Mouse (Mus musculus) testis, postnatal 14 days (tissue): ENCODE measurements around the gene Dip2a.

Source experiments
- DNase-seq: peaks from one replicate; pipeline ENCODE4 v3.0.0; 2021; ENCODE audit warnings: low spot score

The Dip2a gene

DNA sequence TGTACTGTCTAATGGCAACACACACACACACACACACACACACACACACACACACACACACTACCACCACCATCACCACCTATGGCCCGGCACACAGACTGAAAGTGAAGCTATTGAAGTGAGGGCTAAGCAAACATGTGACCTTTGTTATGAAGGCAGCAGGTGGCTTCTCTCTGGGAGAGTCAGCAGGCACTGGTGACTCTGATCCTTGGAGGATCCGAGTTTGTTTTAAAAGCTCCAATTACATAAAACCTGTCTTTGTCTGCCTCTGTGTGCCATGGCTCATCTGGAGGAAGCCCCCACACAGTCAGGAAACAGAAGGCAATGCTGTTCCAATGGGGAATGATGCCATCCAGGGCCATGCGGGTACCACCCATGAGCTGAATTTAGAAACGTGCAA, 98.5 kb downstream of the Dip2a start:
- no peak for DNase-seq

DNA sequence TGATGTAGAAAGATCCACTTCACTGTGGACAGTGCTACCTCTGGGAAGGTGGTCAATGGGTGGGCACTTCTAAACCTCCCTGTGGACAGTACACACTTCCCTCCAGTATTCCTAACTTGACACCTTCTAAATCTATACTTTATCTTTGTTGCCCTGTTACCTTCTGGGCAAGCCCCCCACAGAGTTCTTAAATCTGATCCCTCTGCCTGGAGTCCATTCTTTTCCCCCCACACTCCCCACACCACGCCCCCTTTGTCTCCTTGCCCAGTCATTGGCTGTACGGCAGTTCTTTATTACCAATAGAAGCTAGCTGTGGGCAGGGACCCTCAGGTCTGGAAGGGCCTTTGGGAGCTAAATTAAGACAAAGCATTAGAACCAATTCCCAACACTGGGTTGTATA, 100.0 kb downstream of the Dip2a start:
- DNase-seq = no peak

DNA sequence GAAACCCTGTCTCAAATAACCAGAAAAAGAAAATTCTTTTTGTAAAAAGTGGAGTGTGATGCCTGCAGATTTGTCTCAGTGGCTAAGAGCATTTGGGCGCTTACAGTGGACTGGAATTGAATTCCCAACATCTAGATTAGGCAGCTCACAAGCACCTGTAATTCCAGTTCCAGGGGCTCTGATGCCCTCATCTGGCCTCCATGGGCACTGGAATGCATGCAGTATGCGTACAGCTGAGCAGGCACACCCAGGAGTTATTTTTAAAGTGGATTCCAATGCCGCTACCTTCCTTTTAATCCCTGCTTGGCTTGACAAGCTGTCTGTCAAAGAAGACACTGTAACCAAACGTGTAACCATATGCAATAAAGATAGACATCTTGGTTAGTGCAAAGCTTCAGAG, 105.7 kb downstream of the Dip2a start:
- no peak for DNase-seq

DNA sequence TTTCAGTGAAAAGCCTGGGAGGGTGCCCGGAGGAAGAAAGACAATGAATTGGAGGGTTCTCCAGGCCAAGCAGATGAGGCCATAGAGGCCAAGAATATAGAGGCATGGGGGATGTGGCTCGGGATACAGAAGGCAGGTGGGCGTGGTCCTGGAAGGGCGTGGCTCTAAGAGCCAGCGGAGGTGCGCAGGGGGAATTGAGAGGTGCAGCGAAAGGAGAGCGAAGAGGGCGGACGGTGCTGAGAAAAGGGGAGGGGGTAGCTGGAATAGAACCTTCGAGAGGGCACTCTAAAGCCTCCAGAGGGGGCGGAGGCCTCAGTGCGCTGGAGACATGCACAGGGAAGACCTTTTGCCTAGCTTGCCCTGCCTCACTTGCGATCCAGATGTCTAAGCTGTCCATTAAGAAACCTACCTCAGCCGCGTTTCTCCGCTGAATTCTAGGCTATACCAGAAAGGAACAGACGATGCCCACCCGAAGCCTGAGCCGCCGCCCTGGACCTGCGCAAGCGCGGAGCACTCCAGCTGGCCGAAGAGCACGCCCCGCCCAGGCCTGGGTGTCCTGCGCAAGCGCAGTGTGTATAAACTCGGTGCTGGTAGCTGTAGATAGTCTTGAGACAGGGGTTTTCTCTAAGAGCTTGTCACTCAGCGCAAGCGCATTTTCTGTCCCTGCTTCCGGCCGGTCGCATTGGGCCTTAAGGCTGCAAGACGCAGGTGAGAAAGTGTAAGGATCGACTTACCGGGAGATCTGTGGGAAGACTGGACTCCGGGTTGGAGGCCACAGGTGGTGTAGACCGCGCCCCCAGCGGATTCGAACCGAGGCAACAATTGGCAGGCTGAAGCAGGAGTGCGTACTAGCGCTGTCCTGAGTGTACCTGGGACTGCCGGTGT, 107.5 kb downstream of the Dip2a start, which contains the start of gene Prmt2:
TSS of gene Prmt2 (minus strand) at position 525 of the 885 bp plus-strand sequence.
- DNase-seq = peak; percentile 88

DNA sequence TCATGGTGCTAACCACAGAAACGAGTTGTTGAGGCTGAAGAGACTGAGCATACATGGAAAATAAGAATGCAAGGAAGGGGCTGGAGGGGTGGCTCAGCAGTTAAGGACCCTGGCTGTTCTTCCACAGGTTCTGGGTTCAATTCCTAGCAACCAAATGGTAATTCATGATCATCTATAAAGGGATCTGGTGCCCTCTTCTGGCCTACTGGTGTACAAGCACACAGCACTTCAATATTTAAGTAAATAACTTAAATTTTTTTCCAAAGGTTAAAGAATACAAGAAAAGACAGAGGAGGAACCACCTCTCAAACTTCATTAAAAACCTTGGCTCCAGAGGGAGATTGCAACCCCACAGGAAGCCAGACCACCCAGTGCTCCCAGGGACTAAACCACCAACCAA, 115.5 kb downstream of the Dip2a start:
- no peak for DNase-seq

DNA sequence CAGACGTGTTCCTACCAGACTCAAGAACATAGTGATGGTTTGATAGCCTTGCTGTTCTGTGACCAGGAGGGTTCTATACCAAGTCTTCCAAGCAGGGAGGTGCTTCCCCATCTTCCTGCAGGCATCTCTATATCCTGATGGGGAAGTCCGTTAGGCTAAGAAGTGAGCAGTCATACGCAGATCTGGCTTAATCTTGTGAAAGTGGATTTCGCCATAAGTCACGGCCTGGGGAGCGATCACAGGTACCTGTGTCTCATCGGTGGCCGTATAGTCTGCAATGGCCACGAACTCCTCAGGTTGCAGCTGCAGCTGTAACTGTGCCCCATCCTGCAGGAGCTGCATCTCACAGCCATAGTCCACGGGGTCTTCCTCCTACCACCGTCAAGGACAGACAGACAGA, 119.1 kb downstream of the Dip2a start:
- no peak for DNase-seq

DNA sequence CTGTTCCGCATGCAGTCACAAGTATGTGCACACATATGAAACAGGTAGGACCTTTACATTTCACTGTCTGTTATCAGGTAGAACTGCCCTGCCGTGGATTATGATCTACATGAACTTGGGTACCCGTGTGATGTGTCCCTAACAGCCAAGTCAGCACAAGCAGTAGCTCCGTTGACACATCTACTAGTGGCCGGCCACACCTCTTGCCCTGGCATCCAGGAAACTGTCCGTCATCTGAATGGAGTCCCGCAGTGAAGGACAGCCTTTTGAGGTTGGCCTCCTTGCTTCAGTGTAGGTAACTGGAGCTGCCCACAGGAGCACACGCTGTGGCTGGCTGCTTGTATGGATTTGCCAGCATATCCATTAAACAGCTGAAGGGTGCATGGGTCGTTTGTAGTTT, 126.9 kb downstream of the Dip2a start:
- DNase-seq = no peak

DNA sequence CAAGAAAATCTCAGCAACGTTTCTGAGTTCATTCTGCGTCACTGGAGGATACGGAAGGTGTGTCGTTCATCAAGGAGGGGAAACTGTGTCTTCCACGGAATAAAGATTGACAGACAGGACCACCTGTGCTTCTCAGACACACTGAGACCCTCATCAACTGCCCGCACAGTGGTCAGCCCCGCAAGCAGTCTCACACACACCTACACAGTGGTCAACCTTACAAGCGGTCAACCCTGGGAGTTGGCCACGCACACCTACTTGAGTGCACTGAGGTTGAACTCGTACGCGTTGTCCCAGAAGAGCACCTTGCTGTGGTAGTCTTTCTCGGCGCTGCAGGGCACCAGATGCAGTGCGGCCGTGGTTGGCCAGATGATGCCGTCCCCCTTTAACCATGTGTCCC, 128.0 kb downstream of the Dip2a start:
- no peak for DNase-seq

DNA sequence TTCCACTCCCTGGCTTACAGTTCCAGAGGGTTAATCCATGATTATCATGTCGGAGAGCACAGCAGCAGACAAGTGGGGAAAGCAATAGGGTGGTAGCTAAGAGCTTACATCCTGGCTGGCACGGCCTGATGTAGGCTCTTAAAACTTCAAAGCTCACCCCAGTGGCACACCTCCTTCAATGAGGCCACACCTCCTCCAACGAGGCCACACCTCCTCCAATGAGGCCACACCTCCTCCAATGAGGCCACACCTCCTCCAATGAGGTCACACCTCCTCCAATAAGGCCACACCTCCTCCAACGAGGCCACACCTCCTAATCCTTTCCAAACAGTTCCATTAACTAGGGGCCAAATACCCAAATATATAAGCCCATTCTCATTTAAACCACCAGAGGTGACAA, 130.9 kb downstream of the Dip2a start:
- no peak for DNase-seq

DNA sequence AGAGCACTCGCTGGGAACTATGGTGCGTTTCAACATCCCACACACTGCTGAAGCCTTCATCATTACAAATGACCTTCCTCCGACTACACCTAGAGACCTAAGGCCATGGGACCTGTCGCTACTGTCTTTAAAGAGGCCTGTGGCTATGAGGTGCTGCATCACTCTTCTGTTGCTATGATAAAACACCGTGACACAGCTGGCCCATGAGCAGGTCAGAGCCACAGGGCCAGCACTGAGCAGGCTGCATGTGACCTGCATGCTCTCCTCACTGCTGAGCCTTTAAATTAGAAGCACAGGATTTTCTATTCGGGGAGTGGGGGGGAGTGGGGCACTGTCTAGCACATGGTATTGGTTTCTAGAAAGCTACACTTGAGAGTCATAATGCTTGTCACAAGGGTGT, 133.0 kb downstream of the Dip2a start:
- DNase-seq = no peak

DNA sequence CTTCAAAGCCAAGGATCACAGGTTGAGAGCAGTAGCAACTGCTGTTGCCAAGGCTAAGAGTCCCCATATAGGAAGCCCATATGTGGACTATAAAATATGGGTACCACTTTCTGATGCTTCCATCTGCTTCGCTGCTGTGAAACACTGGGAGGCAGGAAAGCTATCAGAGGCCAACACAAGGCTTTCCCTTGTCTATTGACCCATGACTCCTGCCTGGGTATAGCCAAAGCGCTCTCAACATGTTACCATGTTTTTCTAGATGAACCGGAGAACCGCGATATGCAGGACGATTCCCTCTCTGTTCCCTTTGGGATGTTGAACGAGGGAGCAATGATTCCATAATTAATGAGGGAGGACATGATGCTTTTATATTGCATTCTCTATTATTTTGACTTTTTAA, 134.3 kb downstream of the Dip2a start:
- DNase-seq = no peak
